7 mouse cellular contexts compared by ENCODE assay signal in the genomic region with DNA sequence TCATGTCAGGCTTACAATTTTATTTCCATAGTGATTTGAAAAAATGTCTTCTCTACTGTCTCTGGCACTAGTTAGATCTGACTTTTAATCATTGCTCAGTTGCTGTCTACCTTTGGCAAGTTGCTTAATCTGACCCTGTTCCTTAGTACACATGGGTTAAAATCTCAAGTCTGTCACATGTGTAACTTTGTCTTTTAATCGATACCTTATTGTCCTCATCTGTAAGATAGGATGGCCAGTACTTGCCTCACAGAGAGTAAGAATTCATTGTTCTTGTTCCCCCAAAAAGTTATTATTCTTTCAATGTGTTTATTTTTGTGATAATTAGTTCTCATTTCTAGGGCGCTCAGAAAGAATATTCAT. TPM values are rescaled to one million over a fixed set of nuclear protein-coding genes. Genes with fewer than 3 reads are reported as not detected.
A peak's percentile ranks its signal among the peaks of the same experiment; 100 is the strongest.
DNase-seq lines count a peak whose midpoint lies in the region; ATAC-seq and TF ChIP-seq lines count a peak whose summit lies in the region.

No protein-coding gene starts in this region.

- H3K4me1 ChIP-seq in lung, embryonic 14.5 days (ENCODE audit: insufficient read depth) = peaks cover 9% of the 10 kb centered on the region; the same call in 1 of the 2 replicates
- peaks cover 2% of the 10 kb centered on the region; the same call in 1 of the 2 replicates for H3K4me1 ChIP-seq in embryonic fibroblast, embryonic 13.5 days (ENCODE audit: control insufficient read depth, insufficient read depth, low read length)
- H3K4me1 ChIP-seq in limb, embryonic 11.5 days (ENCODE audit: control insufficient read depth, insufficient read depth, low read length) = peaks cover 5% of the 10 kb centered on the region; the same call in 1 of the 2 replicates
- peaks cover 37% of the 10 kb centered on the region for H3K4me1 ChIP-seq in neural tube, embryonic 15.5 days

- H3K4me2 ChIP-seq in lung, embryonic 14.5 days = peak overlapping the region; percentile 57
- peak overlapping the region; percentile 56 for H3K4me2 ChIP-seq in limb, embryonic 11.5 days (ENCODE audit: low read depth, severe bottlenecking)
- H3K4me2 ChIP-seq in neural tube, embryonic 15.5 days = peak overlapping the region; percentile 60

- no peak for ATAC-seq in lung, embryonic 14.5 days (ENCODE audit: insufficient read depth)
- no peak for ATAC-seq in limb, embryonic 11.5 days (ENCODE audit: insufficient number of reproducible peaks, low FRiP score, low TSS enrichment, low read depth)
- ATAC-seq in neural tube, embryonic 15.5 days (ENCODE audit: low FRiP score) = no peak

- H3K27ac ChIP-seq in lung, embryonic 14.5 days (ENCODE audit: low read depth) = peak overlapping the region; percentile 87
- peak overlapping the region; percentile 96 for H3K27ac ChIP-seq in embryonic fibroblast, embryonic 13.5 days (ENCODE audit: insufficient read depth, low read length)
- H3K27ac ChIP-seq in limb, embryonic 11.5 days (replicated peaks; ENCODE audit: low read depth, low read length) = peak overlapping the region; percentile 90; the same call in 1 of the 2 replicates
- peak overlapping the region; percentile 94 for H3K27ac ChIP-seq in neural tube, embryonic 15.5 days (replicated peaks)

- H3K4me3 ChIP-seq in lung, embryonic 14.5 days (ENCODE audit: low read depth, low read length) = peak overlapping the region; percentile 89
- H3K4me3 ChIP-seq in embryonic fibroblast, embryonic 13.5 days (ENCODE audit: insufficient read depth, low read length) = no peak overlapping the region
- peak overlapping the region; percentile 91 for H3K4me3 ChIP-seq in limb, embryonic 11.5 days (ENCODE audit: low read depth, low read length)
- H3K4me3 ChIP-seq in neural tube, embryonic 15.5 days (replicated peaks) = peak overlapping the region; percentile 73

- H3K27me3 ChIP-seq in lung, embryonic 14.5 days (ENCODE audit: insufficient read depth, low read length) = no peaks in the 10 kb centered on the region
- no peaks in the 10 kb centered on the region for H3K27me3 ChIP-seq in limb, embryonic 11.5 days (ENCODE audit: control insufficient read depth, insufficient read depth, low read length)
- no peaks in the 10 kb centered on the region for H3K27me3 ChIP-seq in neural tube, embryonic 15.5 days (replicated peaks)

- H3K9me3 ChIP-seq in lung, embryonic 14.5 days (ENCODE audit: low read depth, low read length) = no peaks in the 10 kb centered on the region
- no peaks in the 10 kb centered on the region for H3K9me3 ChIP-seq in limb, embryonic 11.5 days (ENCODE audit: control insufficient read depth, low read length)
- no peaks in the 10 kb centered on the region for H3K9me3 ChIP-seq in neural tube, embryonic 15.5 days (replicated peaks)

- peak overlapping the region; percentile 55 for H3K9ac ChIP-seq in lung, embryonic 14.5 days
- peak overlapping the region; percentile 87; the same call in 1 of the 2 replicates for H3K9ac ChIP-seq in limb, embryonic 11.5 days (ENCODE audit: low read length)
- H3K9ac ChIP-seq in neural tube, embryonic 15.5 days (replicated peaks) = peak overlapping the region; percentile 80

- DNase-seq in lung, embryonic 14.5 days = no peak
- DNase-seq in lung, postnatal 25 days (ENCODE audit: low spot score) = no peak
- DNase-seq in limb, embryonic 11.5 days (ENCODE audit: low spot score) = no peak
- DNase-seq in cerebellum, adult 11 months = no peak
- DNase-seq in spleen, postnatal 36 days (ENCODE audit: low spot score in 2 of 2) = no peak

- TF ChIP-seq POLR2A in embryonic fibroblast, embryonic 13.5 days (IDR thresholded peaks at IDR 0.05; ENCODE audit: low read depth, low read length) = 0 out of 2 replicates have a peak, but pooled peaks have one; percentile 12

- WGBS in lung, embryonic 14.5 days = 33% methylated on average over 2 of the region's 2 CpGs
- 43% methylated on average over 2 of the region's 2 CpGs for WGBS in limb, embryonic 11.5 days
- 48% methylated on average over 2 of the region's 2 CpGs for WGBS in neural tube, embryonic 15.5 days

- peaks cover 8% of the 10 kb centered on the region; the same call in 1 of the 2 replicates for H3K36me3 ChIP-seq in lung, embryonic 14.5 days (ENCODE audit: insufficient read depth)
- peaks cover 3% of the 10 kb centered on the region; the same call in 1 of the 2 replicates for H3K36me3 ChIP-seq in limb, embryonic 11.5 days (ENCODE audit: control insufficient read depth, insufficient read depth, low read length)
- no peaks in the 10 kb centered on the region for H3K36me3 ChIP-seq in neural tube, embryonic 15.5 days

- no peak for TF ChIP-seq CTCF in lung, embryonic 14.5 days (IDR thresholded peaks at IDR 0.05; ENCODE audit: low read depth)
- no peak for TF ChIP-seq CTCF in embryonic fibroblast, embryonic 13.5 days (IDR thresholded peaks at IDR 0.05; ENCODE audit: borderline replicate concordance, insufficient read depth, low read length)

RNA-seq across cellular contexts. Expression of a gene that starts 1.0 kb away (rescaled TPM):
- 14.6 and 15.8 TPM in 2 replicates for polyA plus RNA-seq in lung, embryonic 14.5 days (2014; fragmentation: Nextera tagmentation; extraction: Ambion mirVana)
- 63.1 and 70.0 TPM in 2 replicates for polyA plus RNA-seq in embryonic fibroblast, embryonic 13.5 days (2011; ENCODE audit: insufficient read length, low read depth, missing spikeins)
- 16.2 and 18.9 TPM in 2 replicates for polyA plus RNA-seq in limb, embryonic 11.5 days (2014; fragmentation: Nextera tagmentation; extraction: Ambion mirVana)
- 13.2 and 15.0 TPM in 2 replicates for polyA plus RNA-seq in neural tube, embryonic 15.5 days (2015; fragmentation: Nextera tagmentation; extraction: Ambion mirVana)

RNA-seq across cellular contexts. Expression of a gene that starts 27.0 kb away (rescaled TPM):
- polyA plus RNA-seq in lung, embryonic 14.5 days (2014; fragmentation: Nextera tagmentation; extraction: Ambion mirVana) = 4.4 and 6.1 TPM in 2 replicates
- polyA plus RNA-seq in embryonic fibroblast, embryonic 13.5 days (2011; ENCODE audit: insufficient read length, low read depth, missing spikeins) = 6.8 and 10.3 TPM in 2 replicates
- 3.9 and 5.5 TPM in 2 replicates for polyA plus RNA-seq in limb, embryonic 11.5 days (2014; fragmentation: Nextera tagmentation; extraction: Ambion mirVana)
- 7.3 and 9.0 TPM in 2 replicates for polyA plus RNA-seq in neural tube, embryonic 15.5 days (2015; fragmentation: Nextera tagmentation; extraction: Ambion mirVana)

RNA-seq across cellular contexts. Expression of a gene that starts 38.0 kb away (rescaled TPM):
- 19.3 and 19.6 TPM in 2 replicates for polyA plus RNA-seq in lung, embryonic 14.5 days (2014; fragmentation: Nextera tagmentation; extraction: Ambion mirVana)
- 29.5 and 34.3 TPM in 2 replicates for polyA plus RNA-seq in embryonic fibroblast, embryonic 13.5 days (2011; ENCODE audit: insufficient read length, low read depth, missing spikeins)
- 16.7 TPM in 2 replicates for polyA plus RNA-seq in limb, embryonic 11.5 days (2014; fragmentation: Nextera tagmentation; extraction: Ambion mirVana)
- 20.7 and 28.1 TPM in 2 replicates for polyA plus RNA-seq in neural tube, embryonic 15.5 days (2015; fragmentation: Nextera tagmentation; extraction: Ambion mirVana)

RNA-seq across cellular contexts. Expression of a gene that starts 44.0 kb away (rescaled TPM):
- 85.2 and 85.3 TPM in 2 replicates for polyA plus RNA-seq in lung, embryonic 14.5 days (2014; fragmentation: Nextera tagmentation; extraction: Ambion mirVana)
- 253 and 312 TPM in 2 replicates for polyA plus RNA-seq in embryonic fibroblast, embryonic 13.5 days (2011; ENCODE audit: insufficient read length, low read depth, missing spikeins)
- 58.0 and 58.3 TPM in 2 replicates for polyA plus RNA-seq in limb, embryonic 11.5 days (2014; fragmentation: Nextera tagmentation; extraction: Ambion mirVana)
- 49.3 and 56.0 TPM in 2 replicates for polyA plus RNA-seq in neural tube, embryonic 15.5 days (2015; fragmentation: Nextera tagmentation; extraction: Ambion mirVana)

RNA-seq across cellular contexts. Expression of a gene that starts 48.7 kb away (rescaled TPM):
- 5.4 and 6.5 TPM in 2 replicates for polyA plus RNA-seq in lung, embryonic 14.5 days (2014; fragmentation: Nextera tagmentation; extraction: Ambion mirVana)
- 2.0 and 2.3 TPM in 2 replicates for polyA plus RNA-seq in embryonic fibroblast, embryonic 13.5 days (2011; ENCODE audit: insufficient read length, low read depth, missing spikeins)
- 11.0 and 11.3 TPM in 2 replicates for polyA plus RNA-seq in limb, embryonic 11.5 days (2014; fragmentation: Nextera tagmentation; extraction: Ambion mirVana)
- 0.82 and 2.2 TPM in 2 replicates for polyA plus RNA-seq in neural tube, embryonic 15.5 days (2015; fragmentation: Nextera tagmentation; extraction: Ambion mirVana)
